Mouse (Mus musculus): ENCODE measurements at regions not wholly inside any gene's neighbourhood (a gene's known extent, or its start where the extent isn't known, plus 50 kb on each side); places are given as distances from the start of the nearest gene placed in this dataset.

- no peak for TF ChIP-seq CTCF (IDR thresholded peaks at IDR 0.05; ENCODE audit: low read depth)
- no peak for TF ChIP-seq EP300 (IDR thresholded peaks at IDR 0.05; ENCODE audit: low read depth)
Measured at GRCm38 (mm10) chr9:122660050-122660449, 87.1 kb upstream of the Topaz1 start.

Data from heart, postnatal 0 days (tissue).